Mouse (Mus musculus): Measurements from ENCODE around the gene Echs1.

Echs1 gene

DNA sequence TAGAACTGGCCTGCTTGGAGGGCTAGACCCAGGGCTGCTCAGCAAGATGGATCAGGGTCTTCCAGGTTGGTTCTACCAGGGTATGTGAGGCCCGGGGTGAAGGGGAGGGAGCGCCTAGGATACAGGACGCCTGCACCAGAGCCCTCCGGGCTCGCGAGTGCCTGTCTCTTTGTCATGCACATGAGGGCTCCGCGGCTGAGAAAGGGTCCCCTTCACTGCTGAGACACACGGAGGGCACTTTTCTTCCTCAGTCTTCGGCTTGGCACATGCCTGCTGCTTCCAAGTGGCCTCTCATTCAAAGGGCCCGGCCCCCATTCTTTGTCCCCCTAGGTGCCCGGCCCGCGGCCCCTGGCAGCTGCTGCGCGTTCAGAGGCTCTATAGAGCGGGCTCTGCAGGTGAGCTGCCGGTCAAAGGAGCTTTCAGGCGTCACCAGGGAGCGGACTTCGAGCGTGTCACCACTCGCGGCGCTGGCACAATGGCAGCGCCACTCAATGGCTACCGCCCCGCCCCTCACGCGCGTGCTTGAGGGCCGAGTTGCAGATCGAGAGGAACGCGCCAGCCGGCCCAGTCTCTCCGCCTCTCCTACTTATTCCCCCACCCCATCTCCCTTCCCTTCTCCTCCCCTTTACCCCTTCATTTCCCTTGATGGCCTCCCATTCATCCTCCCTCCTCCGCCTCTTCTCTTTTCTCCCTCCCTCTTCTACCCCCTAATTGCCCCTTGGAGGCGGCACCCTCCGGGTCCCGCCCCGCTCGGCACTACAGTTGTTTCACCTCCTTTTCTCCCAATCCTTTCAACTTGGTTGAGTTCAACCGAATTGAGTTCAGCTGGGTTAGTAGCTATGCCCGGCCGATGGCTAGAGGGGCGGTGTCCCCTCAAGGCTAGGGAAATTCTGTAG lies 55.1 kb downstream of the Echs1 start:
- no peak for DNase-seq

DNA sequence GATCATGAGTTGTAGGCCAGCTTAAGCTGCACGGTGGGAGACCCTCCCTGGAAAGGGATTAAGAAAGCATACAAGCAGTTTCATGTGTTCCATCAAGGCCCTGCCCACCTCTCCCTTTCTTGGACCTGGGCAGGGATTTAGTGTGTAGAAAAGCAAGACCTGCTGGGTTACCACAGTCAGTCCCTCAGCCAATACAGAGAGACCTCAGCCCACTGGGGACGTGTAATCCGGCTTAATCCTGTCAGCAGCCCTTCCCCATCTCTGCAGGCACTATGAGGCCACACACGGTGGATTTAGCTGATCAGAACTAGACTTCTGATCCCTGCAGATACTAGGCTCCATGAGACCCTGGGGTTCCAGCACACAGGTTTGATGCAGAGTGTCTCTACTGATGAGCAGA lies 56.7 kb downstream of the Echs1 start:
- no peak for DNase-seq

DNA sequence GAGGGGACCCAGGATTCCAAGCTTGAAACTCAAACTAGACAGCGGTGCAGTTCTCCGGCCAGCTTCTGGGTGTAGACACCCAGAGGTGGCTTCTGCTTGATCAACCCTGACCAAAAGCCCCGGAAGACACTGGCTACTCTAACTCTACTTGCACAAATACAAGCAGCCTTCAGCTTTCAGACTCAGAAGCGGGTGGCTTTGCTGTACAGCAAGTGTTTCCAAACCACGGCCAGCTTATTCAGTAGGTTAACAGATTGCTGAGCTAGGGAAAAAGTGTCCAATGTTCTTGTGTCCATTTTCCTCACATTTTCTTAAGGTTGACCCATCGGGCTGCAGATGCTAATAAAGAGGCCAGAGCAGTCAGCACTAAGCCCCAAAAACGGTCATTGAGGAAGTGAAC lies 57.7 kb downstream of the Echs1 start:
- no peak for DNase-seq

DNA sequence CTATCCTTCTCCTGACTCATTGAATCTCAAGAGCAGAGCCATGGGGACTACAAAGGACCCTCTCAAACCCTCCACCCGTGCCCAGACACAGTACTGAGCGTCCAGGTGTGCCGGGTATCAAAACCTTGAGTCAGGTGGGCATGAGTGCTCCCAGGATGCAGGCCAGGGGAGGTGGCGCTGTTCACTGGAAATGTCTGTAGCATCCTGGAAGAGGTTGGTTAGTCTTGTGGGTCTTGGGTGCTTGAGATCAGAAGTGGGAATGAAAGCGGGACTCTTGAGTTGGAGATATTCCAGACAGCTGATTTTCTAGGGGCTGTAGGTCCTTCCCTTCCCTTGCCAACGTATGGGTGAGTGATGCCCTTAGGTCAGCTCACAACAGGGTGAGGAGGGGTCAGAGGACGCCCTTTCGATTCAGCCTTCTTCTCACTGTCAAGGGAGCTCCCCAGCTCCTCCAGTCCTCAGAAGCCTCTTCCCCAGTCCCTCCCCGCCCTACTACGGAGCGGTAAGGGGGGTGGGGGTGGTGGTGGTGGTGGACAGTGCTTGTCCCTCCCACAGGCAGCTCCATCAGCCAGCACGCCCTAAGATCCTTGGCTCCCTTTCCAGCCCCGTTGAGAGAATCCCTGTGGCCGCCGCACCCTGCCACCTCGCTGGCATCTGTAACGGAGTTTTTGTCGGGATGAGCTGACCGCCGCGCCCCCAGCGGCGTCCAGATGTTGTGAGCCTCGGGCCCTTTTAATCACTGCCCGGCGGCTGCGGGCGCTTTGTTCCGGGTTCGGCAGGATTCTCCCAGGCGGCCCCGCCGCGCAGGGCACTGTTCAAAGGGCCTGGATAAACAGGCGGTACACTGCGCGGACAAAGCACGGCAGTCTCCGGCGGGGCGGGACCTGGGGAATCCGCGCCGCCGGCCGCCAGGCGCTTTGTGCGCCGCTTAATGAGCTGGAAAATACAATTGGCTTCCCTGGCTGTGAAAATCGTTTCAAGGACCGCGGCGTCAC lies 58.6 kb downstream of the Echs1 start:
- no peak for DNase-seq
